ENCODE assay signal across 30 mouse cellular contexts in the genomic region with DNA sequence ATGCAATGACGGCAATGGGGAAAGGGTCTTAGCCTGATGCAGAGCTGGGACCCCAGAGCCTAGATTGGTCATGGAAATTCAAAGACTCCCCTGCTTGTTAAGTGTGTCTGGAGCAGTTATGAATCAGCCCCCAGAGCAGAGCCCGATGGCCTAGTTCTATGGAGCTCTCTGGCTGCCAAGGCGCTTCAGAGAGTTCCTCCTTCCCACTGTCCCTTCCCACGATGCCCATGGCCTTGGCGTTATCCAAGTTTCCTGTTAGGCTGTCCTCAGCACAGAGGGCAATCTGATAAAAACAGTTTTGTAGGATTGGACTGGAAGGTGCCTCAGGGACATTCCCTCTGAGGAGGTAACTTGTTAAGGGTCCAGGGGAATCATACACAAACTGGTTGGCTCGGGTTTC.
A peak's percentile ranks its signal among the peaks of the same experiment; 100 is the strongest.
DNase-seq lines count a peak whose midpoint lies in the region; ATAC-seq and TF ChIP-seq lines count a peak whose summit lies in the region.
"Had no signal": no experiment of that assay in that cellular context is flagged by ENCODE, and none has a peak within 500 bp of the region (broad histone marks: within the 10 kb centered on the region; RNA-seq: fewer than 3 reads in every experiment).

No protein-coding gene starts in this region.

- no peaks in the 10 kb centered on the region; the same call in 1 of the 2 replicates for H3K27me3 ChIP-seq in forebrain, embryonic 13.5 days
- no peaks in the 10 kb centered on the region for H3K27me3 ChIP-seq in stomach, postnatal 0 days (ENCODE audit: control insufficient read depth, insufficient read depth, low read length)
- H3K27me3 ChIP-seq: embryonic facial prominence, embryonic 13.5 days; forebrain, embryonic 12.5 days; heart, embryonic 12.5 days; heart, embryonic 15.5 days; intestine, embryonic 15.5 days had no signal

- no peaks in the 10 kb centered on the region for H3K9me3 ChIP-seq in forebrain, embryonic 13.5 days (replicated peaks)
- no peaks in the 10 kb centered on the region for H3K9me3 ChIP-seq in stomach, postnatal 0 days (ENCODE audit: control insufficient read depth, low read length)
- H3K9me3 ChIP-seq: embryonic facial prominence, embryonic 10.5 days; embryonic facial prominence, embryonic 13.5 days; forebrain, embryonic 12.5 days; heart, embryonic 12.5 days; heart, embryonic 15.5 days; hindbrain, embryonic 10.5 days; hindbrain, embryonic 13.5 days; intestine, embryonic 15.5 days had no signal

- peaks cover 22% of the 10 kb centered on the region for H3K4me1 ChIP-seq in forebrain, embryonic 13.5 days
- no peaks in the 10 kb centered on the region for H3K4me1 ChIP-seq in stomach, postnatal 0 days (replicated peaks; ENCODE audit: control insufficient read depth, insufficient read depth)

- no peak for TF ChIP-seq EP300 in stomach, postnatal 0 days (optimal IDR thresholded peaks at IDR 0.05)

- H3K27ac ChIP-seq in forebrain, embryonic 13.5 days = no peak overlapping the region
- no peak overlapping the region for H3K27ac ChIP-seq in stomach, postnatal 0 days (replicated peaks)
- H3K27ac ChIP-seq: embryonic facial prominence, embryonic 13.5 days; forebrain, embryonic 12.5 days; heart, embryonic 15.5 days; hindbrain, embryonic 13.5 days; intestine, embryonic 15.5 days had no signal

- no peak for TF ChIP-seq CTCF in stomach, postnatal 0 days (IDR thresholded peaks at IDR 0.05; ENCODE audit: low read depth)

- H3K4me3 ChIP-seq in forebrain, embryonic 13.5 days = no peak overlapping the region
- H3K4me3 ChIP-seq in stomach, postnatal 0 days (ENCODE audit: low read depth, low read length) = no peak overlapping the region
- H3K4me3 ChIP-seq: embryonic facial prominence, embryonic 10.5 days; embryonic facial prominence, embryonic 13.5 days; erythroblast, embryonic 14.5 days; forebrain, embryonic 12.5 days; heart, embryonic 12.5 days; heart, embryonic 15.5 days; hindbrain, embryonic 10.5 days; hindbrain, embryonic 13.5 days; intestine, embryonic 15.5 days had no signal

- H3K4me2 ChIP-seq in forebrain, embryonic 13.5 days = no peak overlapping the region
- H3K4me2 ChIP-seq in stomach, postnatal 0 days (replicated peaks; ENCODE audit: low read depth) = no peak overlapping the region
- H3K4me2 ChIP-seq: embryonic facial prominence, embryonic 13.5 days; forebrain, embryonic 12.5 days; heart, embryonic 12.5 days; heart, embryonic 15.5 days; hindbrain, embryonic 13.5 days; intestine, embryonic 15.5 days had no signal

- ATAC-seq in forebrain, embryonic 13.5 days = no peak
- no peak for ATAC-seq in stomach, postnatal 0 days (ENCODE audit: low FRiP score, low TSS enrichment)
- ATAC-seq: forebrain, embryonic 16.5 days; hindbrain, embryonic 16.5 days; intestine, embryonic 15.5 days had no signal

- DNase-seq in ovary, adult 18-20 months (ENCODE audit: low spot score) = peak; percentile 60
- DNase-seq in ovary, postnatal 10 days (ENCODE audit: low spot score) = no peak
- peak; percentile 85 to 91 for DNase-seq in adrenal gland, adult (ENCODE audit: inconsistent age in 2 of 2, low spot score in 1 of 2)
- DNase-seq in adrenal gland, adult 8-10 months = peak; percentile 81
- DNase-seq in adrenal gland, postnatal 25 days = peak; percentile 56
- no peak for DNase-seq in neural tube, embryonic 10.5 days (ENCODE audit: extremely low spot score, low spot score)
- DNase-seq in stomach, postnatal 0 days (ENCODE audit: low spot score) = no peak
- DNase-seq: B cell, adult 2 months; cerebellum, adult 11-12 months; cerebellum, adult 8-10 months; cerebellum, postnatal 36 days; embryo, embryonic 11 days; gastrocnemius, postnatal 10 days; gastrocnemius, postnatal 36 days; heart, adult 18-20 months; heart, postnatal 10 days; heart, postnatal 36 days had no signal

- no peak overlapping the region for H3K9ac ChIP-seq in forebrain, embryonic 13.5 days
- H3K9ac ChIP-seq in stomach, postnatal 0 days (ENCODE audit: low read length) = no peak overlapping the region
- H3K9ac ChIP-seq: embryonic facial prominence, embryonic 13.5 days; forebrain, embryonic 12.5 days; heart, embryonic 12.5 days; heart, embryonic 15.5 days; hindbrain, embryonic 13.5 days; intestine, embryonic 15.5 days had no signal

- no peaks in the 10 kb centered on the region for H3K36me3 ChIP-seq in forebrain, embryonic 13.5 days (ENCODE audit: poor library complexity, severe bottlenecking)
- no peaks in the 10 kb centered on the region for H3K36me3 ChIP-seq in stomach, postnatal 0 days (ENCODE audit: control insufficient read depth, insufficient read depth, low read length)
- H3K36me3 ChIP-seq: embryonic facial prominence, embryonic 10.5 days; embryonic facial prominence, embryonic 13.5 days; forebrain, embryonic 12.5 days; G1E; heart, embryonic 12.5 days; heart, embryonic 15.5 days; hindbrain, embryonic 10.5 days; hindbrain, embryonic 13.5 days; intestine, embryonic 15.5 days had no signal

- WGBS in forebrain, embryonic 13.5 days = 94% methylated on average over 6 of the region's 6 CpGs
- 88% methylated on average over 6 of the region's 6 CpGs for WGBS in stomach, postnatal 0 days

Comparison
In these comparisons a context has a peak if more than half of its experiments do, and no peak if none do; other contexts are left out.
1. DNase-seq: peak in ovary, adult 18-20 months (single experiment), adrenal gland, adult (2 of 2), adrenal gland, adult 8-10 months (single experiment) and adrenal gland, postnatal 25 days (single experiment); none in ovary, postnatal 10 days (single experiment), neural tube, embryonic 10.5 days (single experiment) and stomach, postnatal 0 days (single experiment).